Mouse (Mus musculus) ES-Bruce4 (cell line): ENCODE data around the gene Tlx3. TPM values are rescaled to one million over a fixed set of nuclear protein-coding genes. Genes with fewer than 3 reads are reported as not detected.

Experiments
- H3K27ac ChIP-seq: 2 replicates; pipeline ENCODE4 v1.5.1; 2012; ENCODE audit warnings: low read length, inconsistent platforms; ENCODE audit not compliant: insufficient read depth
- H3K27me3 ChIP-seq: 2 replicates; pipeline ENCODE4 v1.6.1; 2012; ENCODE audit warnings: mild to moderate bottlenecking, low read length, inconsistent platforms; ENCODE audit not compliant: control insufficient read depth, poor library complexity, insufficient read depth, severe bottlenecking
- H3K36me3 ChIP-seq: 2 replicates; pipeline ENCODE4 v1.6.1; 2012; ENCODE audit warnings: inconsistent platforms, mild to moderate bottlenecking, low read length, moderate library complexity; ENCODE audit not compliant: control insufficient read depth, poor library complexity, insufficient read depth, severe bottlenecking
- H3K4me1 ChIP-seq: one replicate; pipeline ENCODE4 v1.8.1; 2011; ENCODE audit warnings: low read length; ENCODE audit not compliant: control insufficient read depth, insufficient read depth
- H3K4me3 ChIP-seq: 2 replicates; pipeline ENCODE4 v1.5.1; 2011; ENCODE audit warnings: low read depth, mild to moderate bottlenecking, low read length
- H3K9ac ChIP-seq: 2 replicates; pipeline ENCODE4 v1.6.1; 2012; ENCODE audit warnings: low read depth, mild to moderate bottlenecking, inconsistent platforms; ENCODE audit not compliant: poor library complexity, severe bottlenecking
- H3K9me3 ChIP-seq: replicated peaks from 2 replicates; pipeline ENCODE4 v1.6.1; 2012; ENCODE audit warnings: mild to moderate bottlenecking, low read length, inconsistent platforms; ENCODE audit not compliant: control insufficient read depth, poor library complexity, insufficient read depth, severe bottlenecking
- CTCF ChIP-seq: IDR thresholded peaks from one replicate; pipeline ENCODE4 v1.8.1; 2011; ENCODE audit warnings: low read depth, low read length
- EP300 ChIP-seq: IDR thresholded peaks from 2 replicates; pipeline ENCODE4 v1.6.1; 2011; ENCODE audit warnings: low read depth, low read length; ENCODE audit not compliant: insufficient read depth
- POLR2A ChIP-seq: IDR thresholded peaks from one replicate; pipeline ENCODE4 v1.8.1; 2011; ENCODE audit warnings: low read length; ENCODE audit not compliant: insufficient read depth
- polyA plus RNA-seq: library from polyadenylated mRNA; stranded (reverse); fragments of >200 nt; gene quantifications from 2 replicates; pipeline ENCODE4 v1.2.4, GENCODE M21; 2011; ENCODE audit warnings: low read depth; ENCODE audit not compliant: missing spikeins, insufficient read depth, insufficient read length

The Tlx3 gene
- polyA plus RNA-seq, 1 experiment, result not detected

DNA sequence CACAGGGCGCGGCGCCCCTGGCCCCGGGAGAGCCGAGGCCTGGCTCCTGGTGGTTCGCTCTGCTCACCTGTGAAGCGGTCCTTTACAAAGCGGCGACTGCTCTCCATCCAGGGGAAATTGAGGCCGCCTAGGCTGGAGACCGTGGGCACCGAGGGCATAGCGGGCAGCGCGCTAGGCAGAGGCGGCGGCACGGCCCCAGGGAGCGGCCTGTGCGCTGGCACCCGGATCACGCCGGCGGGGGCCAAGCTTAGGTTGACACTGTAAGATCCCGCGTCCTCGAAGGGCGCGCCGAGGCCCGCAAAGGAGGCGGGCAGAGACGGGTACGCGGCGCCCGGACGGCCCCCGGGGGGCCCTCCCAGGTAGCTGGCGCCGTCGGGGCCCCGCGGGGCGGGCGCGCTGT is 417 bp downstream of the Tlx3 start:
- TF ChIP-seq POLR2A (no peak), EP300 (no peak), CTCF (no peak)
- Histone ChIP-seq H3K4me3 (peak overlapping the region; percentile 56), H3K9me3 (no peaks in the 10 kb centered on the region), H3K9ac (peak overlapping the region; percentile 58), H3K36me3 (no peaks in the 10 kb centered on the region), H3K27ac (no peak overlapping the region), H3K27me3 (peaks cover 48% of the 10 kb centered on the region), H3K4me1 (no peaks in the 10 kb centered on the region)

DNA sequence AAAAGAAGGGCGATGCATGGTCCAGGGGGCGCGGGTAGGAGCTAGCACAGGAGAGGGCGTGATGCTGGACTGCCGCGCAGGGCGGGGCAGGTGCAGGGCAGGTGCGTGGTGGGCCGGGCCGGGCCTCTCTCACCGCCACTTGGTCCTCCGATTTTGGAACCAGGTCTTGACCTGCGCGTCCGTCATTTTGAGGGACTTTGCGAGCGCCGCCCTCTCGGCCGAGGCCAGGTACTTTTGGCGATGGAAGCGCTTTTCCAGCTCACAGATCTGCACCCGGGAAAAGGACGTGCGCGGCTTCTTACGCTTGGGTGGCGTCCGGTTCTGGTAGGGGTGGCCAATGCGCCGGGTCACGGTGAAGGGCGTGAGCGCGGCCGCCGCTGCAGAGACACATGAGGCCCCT is 1.1 kb downstream of the Tlx3 start:
- H3K4me1 ChIP-seq, result no peaks in the 10 kb centered on the region

DNA sequence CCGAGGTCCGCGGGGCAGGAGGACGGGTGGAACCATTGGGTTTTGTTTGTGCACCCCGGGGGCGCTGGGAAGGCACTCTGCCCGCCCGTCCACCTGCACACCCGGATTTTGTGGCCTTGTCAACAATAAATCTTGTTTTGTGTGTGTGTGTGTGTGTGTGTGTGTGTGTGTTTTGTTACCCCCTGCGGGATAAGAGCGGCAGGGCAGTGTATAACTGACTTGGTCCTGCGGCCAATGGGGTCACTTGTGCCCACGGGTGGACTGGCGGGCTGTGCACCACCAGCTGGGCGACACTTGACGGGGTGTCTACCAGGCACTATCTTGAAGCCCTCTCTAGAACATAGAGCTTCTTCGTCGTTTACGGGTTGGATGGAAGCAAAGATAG is 1.8 kb downstream of the Tlx3 start:
- H3K4me1 ChIP-seq, result no peaks in the 10 kb centered on the region
- H3K36me3 ChIP-seq, result no peaks in the 10 kb centered on the region
- peaks cover 52% of the 10 kb centered on the region for H3K27me3 ChIP-seq
- TF ChIP-seq POLR2A, result no peak
- TF ChIP-seq EP300, result no peak
- no peak for TF ChIP-seq CTCF
- 0 out of 2 replicates have a peak overlapping the region, but pooled peaks have one; percentile 15 for H3K4me3 ChIP-seq
- peaks cover 13% of the 10 kb centered on the region for H3K9me3 ChIP-seq
- H3K27ac ChIP-seq, result no peak overlapping the region
- no peak overlapping the region for H3K9ac ChIP-seq

More for the DNA sequence above, 1.1 kb downstream of the Tlx3 start:
- peak overlapping the region; percentile 56 for H3K4me3 ChIP-seq
- H3K27ac ChIP-seq, result no peak overlapping the region
- TF ChIP-seq EP300 (no peak), CTCF (peak; percentile 1)
- peaks cover 48% of the 10 kb centered on the region for H3K27me3 ChIP-seq
- H3K36me3 ChIP-seq, result no peaks in the 10 kb centered on the region
- H3K9me3 ChIP-seq, result peaks cover 6% of the 10 kb centered on the region
- H3K9ac ChIP-seq, result peak overlapping the region; percentile 58

DNA sequence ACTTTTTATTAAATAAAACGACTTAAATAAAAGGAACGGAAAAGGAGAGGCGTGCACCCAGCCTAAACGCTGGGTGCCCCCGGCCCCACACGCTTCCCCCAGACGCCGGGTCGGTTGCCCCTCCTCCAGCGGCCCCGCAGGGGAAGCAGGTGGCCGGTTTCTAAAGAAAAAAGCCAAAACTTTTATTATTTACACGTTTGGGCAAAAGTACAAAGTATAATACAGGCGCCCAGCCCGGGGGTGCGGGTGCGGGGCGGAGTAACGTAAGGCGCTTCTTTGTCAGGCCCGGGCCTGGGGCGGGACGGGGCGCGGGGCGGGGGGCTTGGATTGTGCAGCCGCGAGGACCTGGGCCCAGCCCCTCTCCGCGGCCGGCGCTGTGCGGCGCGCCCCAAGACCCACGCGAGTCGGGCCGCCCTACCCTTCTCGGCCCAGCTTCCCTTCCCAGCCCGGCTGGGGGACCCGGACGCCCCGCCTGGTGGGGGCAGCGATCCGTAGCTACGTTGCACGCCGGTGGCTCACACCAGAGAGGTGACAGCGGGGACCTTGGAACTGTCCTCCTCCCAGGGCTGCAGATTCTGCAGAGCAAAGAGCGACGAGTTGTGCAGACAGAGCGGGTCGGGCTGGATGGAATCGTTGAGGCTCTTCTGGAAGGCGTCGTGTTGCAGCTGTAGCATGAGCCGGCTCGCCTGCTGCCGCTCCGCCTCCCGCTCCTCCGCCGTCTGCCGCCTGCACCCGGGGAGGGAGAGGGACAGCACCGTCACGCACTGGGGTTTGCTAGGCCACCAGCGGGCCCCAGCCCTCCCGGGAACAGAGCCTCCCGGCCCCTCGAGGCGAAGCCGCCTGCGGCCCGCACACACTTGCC is 2.4 kb downstream of the Tlx3 start:
- TF ChIP-seq CTCF (no peak), POLR2A (no peak), EP300 (no peak)
- no peak overlapping the region for H3K27ac ChIP-seq

DNA sequence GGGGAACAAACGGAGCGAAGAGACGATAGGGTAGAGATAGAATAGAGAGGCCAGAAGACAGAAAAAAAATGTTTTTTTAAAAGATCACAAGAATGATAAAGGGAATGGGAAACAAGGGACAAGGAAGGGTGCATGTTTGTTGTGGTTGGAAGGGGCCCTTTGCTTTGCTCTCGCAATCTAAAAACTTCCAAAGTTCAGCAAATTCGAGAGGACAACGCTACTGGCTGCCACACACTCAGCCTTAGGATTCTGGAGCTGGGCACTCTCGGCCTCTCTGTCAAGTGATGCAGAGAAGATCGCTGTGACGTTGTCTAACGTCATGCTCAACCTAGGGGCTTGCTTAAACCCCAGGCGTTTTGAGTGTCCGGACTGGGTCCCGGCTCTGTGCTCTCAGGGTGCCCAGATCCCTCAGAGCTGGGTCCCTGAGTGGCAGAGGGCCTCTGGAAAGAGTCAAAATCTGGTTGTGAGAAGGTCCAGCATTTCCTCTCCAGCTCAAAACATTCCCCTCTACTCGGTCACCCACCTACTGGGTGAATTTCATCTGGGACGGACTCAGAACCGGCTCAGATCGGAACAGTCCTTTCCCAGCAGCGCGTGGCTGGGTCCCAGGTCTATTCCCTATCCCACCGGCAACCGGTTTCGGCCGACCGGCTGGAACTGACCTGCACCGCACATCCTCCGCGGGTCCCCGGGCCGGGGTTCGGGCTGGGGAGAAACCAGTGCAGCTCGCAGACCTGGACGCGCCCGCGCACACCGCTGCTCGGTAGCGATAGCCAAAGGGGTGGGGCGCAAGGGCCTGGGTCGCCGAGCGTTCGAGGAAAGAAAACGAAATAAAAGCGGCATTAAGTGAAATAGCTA is 3.3 kb downstream of the Tlx3 start:
- Histone ChIP-seq H3K36me3 (no peaks in the 10 kb centered on the region), H3K4me1 (no peaks in the 10 kb centered on the region), H3K27me3 (peaks cover 63% of the 10 kb centered on the region), H3K9me3 (peaks cover 15% of the 10 kb centered on the region), H3K27ac (no peak overlapping the region), H3K9ac (peak overlapping the region; percentile 19; the same call in 1 of the 2 replicates), H3K4me3 (peak overlapping the region; percentile 13)
- TF ChIP-seq EP300 (no peak), POLR2A (no peak), CTCF (no peak)

More for the DNA sequence above, 2.4 kb downstream of the Tlx3 start:
- H3K9ac ChIP-seq, result peak overlapping the region; percentile 19; the same call in 1 of the 2 replicates
- H3K36me3 ChIP-seq, result no peaks in the 10 kb centered on the region
- H3K4me1 ChIP-seq, result no peaks in the 10 kb centered on the region
- H3K4me3 ChIP-seq, result peak overlapping the region; percentile 15
- H3K9me3 ChIP-seq, result peaks cover 15% of the 10 kb centered on the region
- H3K27me3 ChIP-seq, result peaks cover 55% of the 10 kb centered on the region

DNA sequence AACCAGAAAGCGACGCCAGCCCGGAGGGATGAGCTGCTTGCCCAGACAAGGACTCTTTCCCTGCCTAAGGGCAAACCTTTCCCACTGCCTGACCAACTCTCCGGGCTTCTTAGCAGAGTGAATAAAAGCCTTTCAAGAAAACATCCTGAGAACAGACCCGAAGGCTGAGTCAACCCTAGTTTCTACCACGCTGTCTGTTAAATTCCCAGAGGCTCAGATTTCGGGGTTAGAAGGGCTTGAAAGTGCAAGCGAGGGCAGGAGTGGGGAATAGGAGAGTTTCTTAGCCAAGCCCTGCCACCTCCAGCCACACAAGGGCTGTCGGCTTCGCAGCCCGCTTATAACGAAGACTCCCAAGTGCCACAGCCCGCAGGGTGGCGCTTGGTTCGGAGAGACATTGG is 4.3 kb downstream of the Tlx3 start:
- no peak overlapping the region for H3K27ac ChIP-seq
- no peaks in the 10 kb centered on the region for H3K36me3 ChIP-seq
- TF ChIP-seq CTCF, result no peak
- TF ChIP-seq POLR2A, result no peak
- no peak for TF ChIP-seq EP300
- peaks cover 15% of the 10 kb centered on the region for H3K9me3 ChIP-seq
- no peaks in the 10 kb centered on the region for H3K4me1 ChIP-seq
- H3K4me3 ChIP-seq, result no peak overlapping the region
- H3K9ac ChIP-seq, result no peak overlapping the region
- peaks cover 59% of the 10 kb centered on the region for H3K27me3 ChIP-seq
